In genomic region chr3:93555878-93556254, GRCm38 (mm10) we compare ENCODE assay signal across 8 mouse cellular contexts. TPM values are rescaled to one million over a fixed set of nuclear protein-coding genes. Genes with fewer than 3 reads are reported as not detected.
A peak's percentile ranks its signal among the peaks of the same experiment; 100 is the strongest.
DNase-seq lines count a peak whose midpoint lies in the region; ATAC-seq and TF ChIP-seq lines count a peak whose summit lies in the region.

No protein-coding gene starts in this region.

- H3K4me3 ChIP-seq in embryonic fibroblast, embryonic 13.5 days (ENCODE audit: insufficient read depth, low read length), result peak overlapping the region; percentile 93
- H3K4me3 ChIP-seq in heart, postnatal 0 days (ENCODE audit: low read depth, low read length), result peak overlapping the region; percentile 63
- H3K4me3 ChIP-seq in megakaryocyte, embryonic 14.5 days (replicated peaks), result peak overlapping the region; percentile 96

- H3K4me1 ChIP-seq in embryonic fibroblast, embryonic 13.5 days (ENCODE audit: control insufficient read depth, insufficient read depth, low read length), result peaks cover 24% of the 10 kb centered on the region
- H3K4me1 ChIP-seq in heart, postnatal 0 days (ENCODE audit: control insufficient read depth, insufficient read depth), result peaks cover 13% of the 10 kb centered on the region; the same call in 1 of the 2 replicates
- H3K4me1 ChIP-seq in megakaryocyte, embryonic 14.5 days, result peaks cover 78% of the 10 kb centered on the region

- H3K27ac ChIP-seq in embryonic fibroblast, embryonic 13.5 days (ENCODE audit: insufficient read depth, low read length), result peak overlapping the region; percentile 88
- H3K27ac ChIP-seq in heart, postnatal 0 days (ENCODE audit: low read depth), result peak overlapping the region; percentile 91

- no peak for TF ChIP-seq EP300 in heart, postnatal 0 days (IDR thresholded peaks at IDR 0.05; ENCODE audit: low read depth)

- H3K27me3 ChIP-seq in heart, postnatal 0 days (ENCODE audit: control insufficient read depth, insufficient read depth, low read length), result no peaks in the 10 kb centered on the region
- no peaks in the 10 kb centered on the region for H3K27me3 ChIP-seq in megakaryocyte, embryonic 14.5 days (replicated peaks)

- ATAC-seq in heart, postnatal 0 days (ENCODE audit: insufficient read depth, low read depth), result peak; percentile 44

- TF ChIP-seq CTCF in embryonic fibroblast, embryonic 13.5 days (IDR thresholded peaks at IDR 0.05; ENCODE audit: borderline replicate concordance, insufficient read depth, low read length), result no peak
- no peak for TF ChIP-seq CTCF in heart, postnatal 0 days (IDR thresholded peaks at IDR 0.05; ENCODE audit: low read depth)

- 0 out of 2 replicates have a peak, but pooled peaks cover 3% of the 10 kb centered on the region for H3K36me3 ChIP-seq in heart, postnatal 0 days (replicated peaks; ENCODE audit: control insufficient read depth, insufficient read depth, low read length)
- H3K36me3 ChIP-seq in megakaryocyte, embryonic 14.5 days (replicated peaks; ENCODE audit: low read length), result peaks cover 38% of the 10 kb centered on the region

- H3K4me2 ChIP-seq in heart, postnatal 0 days (ENCODE audit: low read depth, low read length), result peak overlapping the region; percentile 72

- no peaks in the 10 kb centered on the region for H3K9me3 ChIP-seq in heart, postnatal 0 days (replicated peaks; ENCODE audit: control insufficient read depth, low read length)
- H3K9me3 ChIP-seq in megakaryocyte, embryonic 14.5 days, result no peaks in the 10 kb centered on the region

- peak overlapping the region; percentile 67 for H3K9ac ChIP-seq in heart, postnatal 0 days (replicated peaks; ENCODE audit: low read depth, low read length)

- WGBS in heart, postnatal 0 days, result 30% methylated on average over 2 of the region's 2 CpGs

- peak; percentile 85 for DNase-seq in 416B (ENCODE audit: low read depth)
- peak; percentile 78 for DNase-seq in NIH3T3 (ENCODE audit: low read depth)
- DNase-seq in heart, postnatal 0 days (ENCODE audit: low spot score), result peak; percentile 69
- DNase-seq in kidney, postnatal 36 days, result peak; percentile 69 to 82
- DNase-seq in thymus, postnatal 4 days, result peak; percentile 21
- DNase-seq in right cerebral cortex, postnatal 4 days, result no peak

- peak; percentile 55; the same call in 1 of the 2 replicates for TF ChIP-seq POLR2A in embryonic fibroblast, embryonic 13.5 days (IDR thresholded peaks at IDR 0.05; ENCODE audit: low read depth, low read length)

RNA-seq across cellular contexts. Expression of gene S100a10, which starts 1.0 kb away (rescaled TPM):
- 373 and 491 TPM in 2 replicates for polyA plus RNA-seq in embryonic fibroblast, embryonic 13.5 days (2011; ENCODE audit: insufficient read length, low read depth, missing spikeins)
- 199 and 247 TPM in 2 replicates for total RNA-seq in heart, postnatal 0 days (2014; rRNA removed; ENCODE audit: low replicate concordance)
- polyA plus RNA-seq in heart, postnatal 0 days (2015; fragmentation: Nextera tagmentation; extraction: Ambion mirVana), result 174 and 192 TPM in 2 replicates
- 22.4 and 116 TPM in 2 replicates for polyA plus RNA-seq in megakaryocyte, embryonic 14.5 days (2012; ENCODE audit: insufficient read depth, low replicate concordance)

RNA-seq across cellular contexts. Expression of gene S100a11, which starts 35.6 kb away (rescaled TPM):
- polyA plus RNA-seq in embryonic fibroblast, embryonic 13.5 days (2011; ENCODE audit: insufficient read length, low read depth, missing spikeins), result 1,573 and 1,846 TPM in 2 replicates
- total RNA-seq in heart, postnatal 0 days (2014; rRNA removed; ENCODE audit: low replicate concordance), result 47.5 and 77.1 TPM in 2 replicates
- 686 TPM in 2 replicates for polyA plus RNA-seq in heart, postnatal 0 days (2015; fragmentation: Nextera tagmentation; extraction: Ambion mirVana)
- 4.3 and 39.4 TPM in 2 replicates for polyA plus RNA-seq in megakaryocyte, embryonic 14.5 days (2012; ENCODE audit: insufficient read depth, low replicate concordance)

Comparison
In these comparisons a context has a peak if more than half of its experiments do, and no peak if none do; other contexts are left out.
1. RNA of gene S100a11, which starts 35.6 kb away (polyA plus RNA-seq): 1,573 to 1,846 TPM in embryonic fibroblast, embryonic 13.5 days and 686 TPM in heart, postnatal 0 days; 4.3 to 39.4 TPM in megakaryocyte, embryonic 14.5 days; every median in the first group is over 10 times any median in the second.
2. Peak in every context shown above with its lines, with median percentiles within 50 percentile points of each other: H3K4me3 ChIP-seq.